ENCODE assay signal across 8 mouse cellular contexts in genomic region chr2:28917518-28918361, GRCm38 (mm10). TPM values are rescaled to one million over a fixed set of nuclear protein-coding genes. Genes with fewer than 3 reads are reported as not detected.
A peak's percentile ranks its signal among the peaks of the same experiment; 100 is the strongest.
DNase-seq lines count a peak whose midpoint lies in the region; ATAC-seq and TF ChIP-seq lines count a peak whose summit lies in the region.

No protein-coding gene starts in this region.

- H3K27me3 ChIP-seq in hindbrain, embryonic 13.5 days, result peaks cover 98% of the 10 kb centered on the region
- H3K27me3 ChIP-seq in midbrain, postnatal 0 days (ENCODE audit: insufficient read depth, low read length), result peaks cover 47% of the 10 kb centered on the region

- peak overlapping the region; percentile 20 for H3K4me3 ChIP-seq in hindbrain, embryonic 13.5 days
- peak overlapping the region; percentile 41 for H3K4me3 ChIP-seq in midbrain, postnatal 0 days (ENCODE audit: low read depth, low read length)

- no peak for TF ChIP-seq CTCF in midbrain, postnatal 0 days (IDR thresholded peaks at IDR 0.05)

- intact Hi-C loops in gastrocnemius, postnatal 14 days (cut with DNase I; ENCODE audit: low total_unique reads), result no loop called here

- no peaks in the 10 kb centered on the region for H3K9me3 ChIP-seq in hindbrain, embryonic 13.5 days
- no peaks in the 10 kb centered on the region for H3K9me3 ChIP-seq in midbrain, postnatal 0 days (ENCODE audit: low read length)

- WGBS in hindbrain, embryonic 13.5 days, result under 1% methylated on average over 73 of the region's 73 CpGs
- 2% methylated on average over 65 of the region's 73 CpGs for WGBS in midbrain, postnatal 0 days

- peak overlapping the region; percentile 40 for H3K4me2 ChIP-seq in hindbrain, embryonic 13.5 days
- peak overlapping the region; percentile 52 for H3K4me2 ChIP-seq in midbrain, postnatal 0 days (ENCODE audit: low read depth, low read length, poor library complexity, severe bottlenecking)

- H3K27ac ChIP-seq in hindbrain, embryonic 13.5 days, result no peak overlapping the region
- H3K27ac ChIP-seq in midbrain, postnatal 0 days (ENCODE audit: low read depth, low read length), result peak overlapping the region; percentile 73

- no peaks in the 10 kb centered on the region for H3K36me3 ChIP-seq in hindbrain, embryonic 13.5 days
- H3K36me3 ChIP-seq in midbrain, postnatal 0 days (ENCODE audit: insufficient read depth, low read length), result no peaks in the 10 kb centered on the region

- ATAC-seq in hindbrain, embryonic 13.5 days (ENCODE audit: low FRiP score), result no peak
- no peak for ATAC-seq in midbrain, postnatal 0 days (ENCODE audit: low FRiP score)
- ATAC-seq in megakaryocyte-erythroid progenitor cell, adult 5-6 weeks (replicated peaks; ENCODE audit: low FRiP score, low TSS enrichment, poor library complexity, severe bottlenecking), result no peak

- 0 out of 2 replicates have a peak overlapping the region, but pooled peaks have one; percentile 35 for H3K9ac ChIP-seq in hindbrain, embryonic 13.5 days
- H3K9ac ChIP-seq in midbrain, postnatal 0 days (replicated peaks; ENCODE audit: low read length, poor library complexity, severe bottlenecking), result peak overlapping the region; percentile 53

- peaks cover 15% of the 10 kb centered on the region for H3K4me1 ChIP-seq in hindbrain, embryonic 13.5 days (replicated peaks)
- no peaks in the 10 kb centered on the region for H3K4me1 ChIP-seq in midbrain, postnatal 0 days (ENCODE audit: insufficient read depth, low read length)

- DNase-seq in kidney, postnatal 10 days, result peak; percentile 19
- no peak for DNase-seq in kidney, postnatal 25 days
- DNase-seq in embryo, embryonic 10 days (ENCODE audit: low spot score), result peak; percentile 65
- DNase-seq in midbrain, postnatal 0 days (ENCODE audit: low spot score), result no peak
- no peak for DNase-seq in left cerebral cortex, adult 11 months (ENCODE audit: low spot score)
- DNase-seq in gastrocnemius, postnatal 14 days, result no peak

RNA-seq across cellular contexts. Expression of gene Barhl1, which starts 1.3 kb away (rescaled TPM):
- 11.4 and 17.1 TPM in 2 replicates for polyA plus RNA-seq in hindbrain, embryonic 13.5 days (2015; fragmentation: Nextera tagmentation; extraction: Ambion mirVana)
- 36.8 and 49.0 TPM in 2 replicates for total RNA-seq in midbrain, postnatal 0 days (2014; rRNA removed)
- polyA plus RNA-seq in midbrain, postnatal 0 days (2015; fragmentation: Nextera tagmentation; extraction: Ambion mirVana), result 36.8 and 36.9 TPM in 2 replicates
- total RNA-seq in gastrocnemius, postnatal 14 days (2021), result not detected
- total RNA-seq in megakaryocyte-erythroid progenitor cell, adult 5-6 weeks (2014; fragmentation: Nextera tagmentation), result 0.27 TPM in 1 of 2 replicates, not detected in the other
- total RNA-seq in megakaryocyte-erythroid progenitor cell, adult 5-6 weeks (2017), result not detected in 2 replicates

Comparison
In these comparisons a context has a peak if more than half of its experiments do, and no peak if none do; other contexts are left out.
1. DNase-seq: peak in kidney, postnatal 10 days (single experiment) and embryo, embryonic 10 days (single experiment); none in kidney, postnatal 25 days (0 of 2), midbrain, postnatal 0 days (single experiment), left cerebral cortex, adult 11 months (single experiment) and gastrocnemius, postnatal 14 days (single experiment).
2. RNA of gene Barhl1, which starts 1.3 kb away (total RNA-seq): 36.8 to 49.0 TPM in midbrain, postnatal 0 days; not detected in gastrocnemius, postnatal 14 days and 0.27 TPM in megakaryocyte-erythroid progenitor cell, adult 5-6 weeks; every median in the first group is over 10 times any median in the second.